Mouse (Mus musculus): ENCODE measurements around the gene Wbp2nl.

DNA sequence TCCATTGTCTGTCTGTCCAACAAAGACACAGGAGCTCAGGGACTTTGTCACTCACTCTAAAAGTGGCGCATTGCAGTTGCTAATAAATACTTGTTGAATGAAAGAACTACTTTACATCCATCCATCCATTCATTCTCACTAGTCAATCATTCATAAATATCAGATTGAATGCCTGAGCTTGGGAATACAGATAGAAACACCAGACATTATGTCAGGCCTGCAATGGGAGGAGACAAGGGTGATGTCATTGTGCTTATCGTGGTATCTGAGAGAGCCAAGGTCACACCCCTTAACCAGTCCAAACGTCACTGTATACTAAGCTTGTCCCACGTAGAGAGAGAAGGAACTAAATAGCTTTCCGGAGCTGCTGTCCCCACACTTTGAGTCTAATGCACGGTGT, 46.7 kb upstream of the Wbp2nl start, which contains the start of gene 1500009C09Rik:
- TF ChIP-seq CTCF (IDR thresholded peaks at IDR 0.05; ENCODE audit: low read depth, low read length): no peak
- TF ChIP-seq GATA1 (IDR thresholded peaks at IDR 0.05; ENCODE audit: borderline replicate concordance, low read length): no peak

Data from G1E (cell line).